Mouse (Mus musculus): Measurements from ENCODE around the gene Gm7951. TPM values are rescaled to one million over a fixed set of nuclear protein-coding genes. Genes with fewer than 3 reads are reported as not detected.
"Not testable (repeated sequence)": the region's sequence is repeated elsewhere in the genome, so short reads cannot be mapped to it uniquely, and the experiment has no call there.

Gm7951 gene
- not detected in 2 replicates for polyA plus RNA-seq (2016; fragmentation: Nextera tagmentation; extraction: Ambion mirVana)

DNA sequence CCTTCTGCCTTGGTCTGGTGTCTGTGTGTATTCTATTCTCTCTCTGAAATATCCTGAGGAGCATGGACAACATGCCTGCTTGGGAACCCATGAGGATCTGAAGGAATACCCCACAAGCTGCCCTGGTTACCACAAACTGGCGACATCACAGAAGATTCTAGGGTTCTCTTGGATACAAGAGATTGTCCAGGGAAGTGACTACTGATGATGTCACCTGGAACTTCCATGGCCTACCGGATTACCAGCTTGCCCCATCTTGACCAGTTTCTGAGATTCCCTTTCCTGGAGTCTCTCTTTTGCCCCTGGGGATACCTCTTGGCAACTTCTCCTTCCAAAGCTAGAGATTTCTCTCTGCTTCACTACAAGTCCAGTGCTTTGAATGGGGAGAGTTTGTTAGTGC is at the start of gene Gm7951:
Gene Gm7951, minus strand, starts transcription at position 101 of the 400 bp plus-strand sequence.
- H3K4me3 ChIP-seq; ATAC-seq (ENCODE audit: insufficient number of reproducible peaks, low FRiP score); H3K9me3 ChIP-seq (replicated peaks); H3K4me2 ChIP-seq; H3K9ac ChIP-seq; H3K27me3 ChIP-seq (replicated peaks); H3K4me1 ChIP-seq (replicated peaks); H3K27ac ChIP-seq (ENCODE audit: poor library complexity, severe bottlenecking); H3K36me3 ChIP-seq: not testable (repeated sequence)
- whole genome bisulfite sequencing, result 29% methylated on average over 1 of the region's 2 CpGs

DNA sequence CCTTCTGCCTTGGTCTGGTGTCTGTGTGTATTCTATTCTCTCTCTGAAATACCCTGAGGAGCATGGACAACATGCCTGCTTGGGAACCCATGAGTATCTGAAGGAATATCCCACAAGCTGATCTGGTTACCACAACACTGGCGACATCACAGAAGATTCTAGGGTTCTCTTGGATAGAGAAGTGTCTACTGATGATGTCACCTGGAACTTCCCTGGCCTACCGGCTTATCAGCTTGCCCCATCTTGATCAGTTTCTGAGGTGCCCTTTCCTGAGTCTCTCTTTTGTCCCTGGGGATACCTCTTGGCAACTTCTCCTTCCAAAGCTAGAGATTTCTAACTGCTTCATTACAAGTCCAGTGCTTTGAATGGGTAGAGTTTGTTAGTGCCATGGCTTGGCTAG is 45.4 kb upstream of the Gm7951 start, which contains the start of gene Gm17027:
Gene Gm17027, minus strand, starts transcription at position 101 of the 400 bp plus-strand sequence.
- not testable (repeated sequence) for H3K4me1 ChIP-seq (replicated peaks); H3K4me3 ChIP-seq; H3K9ac ChIP-seq; H3K4me2 ChIP-seq; H3K27me3 ChIP-seq (replicated peaks); H3K27ac ChIP-seq (ENCODE audit: poor library complexity, severe bottlenecking); H3K9me3 ChIP-seq (replicated peaks); ATAC-seq (ENCODE audit: insufficient number of reproducible peaks, low FRiP score); H3K36me3 ChIP-seq
- WGBS, result 72% methylated on average over 2 of the region's 2 CpGs

DNA sequence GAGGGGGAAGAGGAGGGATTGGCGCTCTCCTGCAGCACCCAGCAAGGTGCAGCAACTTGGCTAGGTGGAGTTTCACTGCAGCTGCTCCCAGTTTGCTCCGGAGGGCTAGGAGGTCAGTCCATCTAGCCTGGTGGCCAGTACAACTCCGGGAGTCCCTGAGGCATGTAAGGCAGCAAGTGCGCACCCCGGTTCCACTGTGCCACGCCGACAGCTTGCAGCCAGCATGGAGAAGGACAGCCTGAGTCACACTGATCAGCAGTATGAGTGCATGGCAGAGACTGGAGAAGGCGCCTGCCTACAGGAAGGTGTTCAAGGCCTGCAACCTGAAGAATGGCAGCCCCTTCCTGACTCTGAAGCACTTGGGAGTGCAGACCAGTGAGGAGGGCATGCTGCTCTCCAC is 17.4 kb upstream of the Gm7951 start:
- H3K27ac ChIP-seq (ENCODE audit: poor library complexity, severe bottlenecking); H3K9ac ChIP-seq; ATAC-seq (ENCODE audit: insufficient number of reproducible peaks, low FRiP score); H3K4me2 ChIP-seq; H3K4me3 ChIP-seq; H3K36me3 ChIP-seq; H3K27me3 ChIP-seq (replicated peaks); H3K4me1 ChIP-seq (replicated peaks); H3K9me3 ChIP-seq (replicated peaks): not testable (repeated sequence)
- WGBS, result 60% methylated on average over 7 of the region's 8 CpGs

DNA sequence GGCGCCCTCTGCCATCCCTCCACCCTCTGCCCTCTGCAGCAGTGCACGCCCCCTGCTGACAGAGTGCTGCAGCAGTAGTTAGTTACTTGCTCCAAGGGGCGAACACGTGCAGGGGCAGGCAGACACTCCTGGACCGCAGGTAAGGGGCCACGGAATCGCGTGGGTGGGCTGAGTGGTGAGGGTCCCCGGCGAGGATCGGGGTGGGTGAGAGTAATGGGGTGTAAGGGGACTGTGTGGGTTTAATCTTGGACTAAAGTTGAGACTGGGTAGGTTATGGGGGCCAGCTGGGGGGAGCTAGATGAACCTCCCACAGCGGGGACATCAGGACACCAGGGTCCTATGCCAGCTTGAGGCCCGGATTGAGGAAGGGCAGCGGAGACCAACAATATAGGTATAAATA is 16.6 kb upstream of the Gm7951 start:
- H3K27ac ChIP-seq (ENCODE audit: poor library complexity, severe bottlenecking); H3K36me3 ChIP-seq; H3K9me3 ChIP-seq (replicated peaks); H3K27me3 ChIP-seq (replicated peaks); ATAC-seq (ENCODE audit: insufficient number of reproducible peaks, low FRiP score); H3K9ac ChIP-seq; H3K4me3 ChIP-seq; H3K4me1 ChIP-seq (replicated peaks); H3K4me2 ChIP-seq: not testable (repeated sequence)
- 36% methylated on average over 11 of the region's 14 CpGs for WGBS

Other genes starting within 250 kb of the Gm7951 start
- not detected in 2 replicates for gene Gm7980, start 210.1 kb downstream of the Gm7951 start, polyA plus RNA-seq (2016; fragmentation: Nextera tagmentation; extraction: Ambion mirVana)
- not detected in 2 replicates for gene 1700049E17Rik1, start 192.4 kb downstream of the Gm7951 start, polyA plus RNA-seq (2016; fragmentation: Nextera tagmentation; extraction: Ambion mirVana)
- gene 1700024B05Rik, start 173.4 kb downstream of the Gm7951 start, polyA plus RNA-seq (2016; fragmentation: Nextera tagmentation; extraction: Ambion mirVana), result not detected in 2 replicates
- gene Gm6401, start 149.4 kb downstream of the Gm7951 start, polyA plus RNA-seq (2016; fragmentation: Nextera tagmentation; extraction: Ambion mirVana), result not detected in 2 replicates
- not detected in 2 replicates for gene Gm3543, start 134.0 kb downstream of the Gm7951 start, polyA plus RNA-seq (2016; fragmentation: Nextera tagmentation; extraction: Ambion mirVana)
- not detected in 2 replicates for gene Gm17027, start 45.3 kb upstream of the Gm7951 start, polyA plus RNA-seq (2016; fragmentation: Nextera tagmentation; extraction: Ambion mirVana)
- gene Gm3573, start 73.4 kb upstream of the Gm7951 start, polyA plus RNA-seq (2016; fragmentation: Nextera tagmentation; extraction: Ambion mirVana), result not detected in 2 replicates
- not detected in 2 replicates for gene Gm17026, start 142.7 kb upstream of the Gm7951 start, polyA plus RNA-seq (2016; fragmentation: Nextera tagmentation; extraction: Ambion mirVana)
- not detected in 2 replicates for gene Gm9611, start 180.0 kb upstream of the Gm7951 start, polyA plus RNA-seq (2016; fragmentation: Nextera tagmentation; extraction: Ambion mirVana)
- not detected in 2 replicates for gene Gm7995, start 192.8 kb upstream of the Gm7951 start, polyA plus RNA-seq (2016; fragmentation: Nextera tagmentation; extraction: Ambion mirVana)